Mouse (Mus musculus) gastrocnemius, adult 8-10 months (tissue): ENCODE data around the gene Srsf1. TPM values are rescaled to one million over a fixed set of nuclear protein-coding genes. Genes with fewer than 3 reads are reported as not detected.
A peak's percentile ranks its signal among the peaks of the same experiment; 100 is the strongest.

ENCODE experiments used
- DNase-seq, 2 experiments: peaks; one replicate each; pipeline ENCODE4 v3.0.0; 2022; ENCODE audit warnings: low spot score in 2 of 2
- total RNA-seq, 4 experiments: library from RNA; stranded (reverse); gene quantifications; 2 replicates each; pipeline ENCODE4 v1.2.4; 2022

Srsf1 gene
- total RNA-seq, 4 experiments from 2014 or later: 52.7 to 62.4 (median 59.0) TPM

GRCm38 (mm10) chr11:88070392-88070791 is 23.2 kb downstream of the Srsf1 start:
- DNase-seq: no peak

DNA sequence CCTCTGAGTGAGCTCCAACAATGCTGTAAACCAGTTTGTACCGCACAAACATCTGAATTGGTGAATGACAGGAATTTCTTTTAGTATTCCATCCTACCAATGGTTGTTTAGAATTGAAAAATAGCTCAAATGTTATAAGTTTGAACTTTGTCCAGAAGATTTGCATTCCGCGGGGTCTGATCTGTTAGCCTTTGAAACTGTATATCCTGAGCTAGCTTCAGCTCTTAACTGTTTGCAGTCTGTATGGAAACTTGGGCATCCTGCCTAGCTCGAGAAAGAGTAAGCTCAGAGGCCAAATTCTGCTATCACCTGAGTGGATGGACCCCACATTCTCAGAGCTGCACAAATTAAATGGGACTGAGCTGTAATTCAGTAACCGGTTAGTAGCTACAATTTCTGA is 23.9 kb downstream of the Srsf1 start:
- no peak for DNase-seq

DNA sequence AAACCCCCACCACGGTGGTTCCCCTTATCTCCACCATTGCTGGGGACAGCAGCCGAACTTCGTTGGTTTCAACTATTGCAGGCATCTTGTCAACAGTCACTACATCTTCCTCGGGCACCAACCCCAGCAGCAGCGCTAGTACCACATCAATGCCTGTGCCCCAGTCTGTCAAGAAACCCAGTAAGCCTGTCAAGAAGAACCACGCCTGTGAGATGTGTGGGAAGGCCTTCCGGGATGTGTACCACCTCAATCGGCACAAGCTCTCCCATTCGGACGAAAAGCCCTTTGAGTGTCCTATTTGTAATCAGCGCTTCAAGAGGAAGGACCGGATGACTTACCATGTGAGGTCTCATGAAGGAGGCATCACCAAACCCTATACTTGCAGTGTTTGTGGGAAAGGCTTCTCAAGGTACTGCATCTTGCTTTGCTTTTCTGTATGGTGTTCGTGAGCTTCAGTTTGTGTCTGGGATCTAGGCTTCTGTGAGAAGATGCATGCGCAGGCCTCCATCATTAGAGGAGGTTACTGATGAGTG is 26.2 kb downstream of the Srsf1 start:
- no peak for DNase-seq

DNA sequence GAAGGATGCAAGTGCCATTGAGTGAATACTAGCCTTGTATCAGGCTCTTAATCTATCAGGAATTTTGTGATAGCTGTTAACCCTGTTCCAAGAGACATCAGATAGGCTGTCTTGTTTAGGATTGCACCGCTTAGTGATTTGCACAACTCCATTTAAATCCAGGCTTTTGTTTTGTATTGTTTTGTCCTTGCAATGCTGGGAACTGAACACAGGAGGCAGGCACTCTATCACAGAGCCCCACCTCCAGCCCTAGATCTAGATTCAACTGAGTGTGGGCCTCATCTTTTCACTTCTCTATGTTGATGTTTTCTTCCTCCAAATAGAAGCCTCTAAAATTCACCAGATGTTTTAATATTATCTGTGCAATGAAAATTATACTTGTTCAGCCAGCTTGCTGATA is 28.5 kb downstream of the Srsf1 start:
- no peak for DNase-seq

DNA sequence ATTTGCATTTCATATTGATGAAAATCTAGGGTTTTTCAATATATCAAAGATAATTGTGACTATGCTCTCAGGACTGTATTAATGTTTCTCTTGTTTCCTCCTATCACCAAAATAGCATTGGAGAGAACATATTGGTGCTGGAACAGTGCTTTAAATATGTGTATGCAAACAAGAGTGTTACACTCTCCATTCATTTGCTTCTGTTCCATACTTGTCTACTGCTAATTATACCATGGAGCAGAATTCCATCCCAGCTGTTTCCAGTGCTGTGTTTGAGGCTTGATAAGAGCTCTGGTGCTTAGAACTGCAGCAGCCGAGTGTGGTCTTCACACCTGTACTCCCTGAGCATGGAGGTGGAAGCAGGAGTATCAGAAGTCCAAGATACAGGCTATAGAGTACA is 29.2 kb downstream of the Srsf1 start:
- no peak for DNase-seq

GRCm38 (mm10) chr11:88083699-88084098 is 36.5 kb downstream of the Srsf1 start:
- DNase-seq: no peak

- peak; percentile 88 to 92 for DNase-seq
These were observed 39.8 kb downstream of the Srsf1 start for GRCm38 (mm10) chr11:88086737-88087627.

DNA sequence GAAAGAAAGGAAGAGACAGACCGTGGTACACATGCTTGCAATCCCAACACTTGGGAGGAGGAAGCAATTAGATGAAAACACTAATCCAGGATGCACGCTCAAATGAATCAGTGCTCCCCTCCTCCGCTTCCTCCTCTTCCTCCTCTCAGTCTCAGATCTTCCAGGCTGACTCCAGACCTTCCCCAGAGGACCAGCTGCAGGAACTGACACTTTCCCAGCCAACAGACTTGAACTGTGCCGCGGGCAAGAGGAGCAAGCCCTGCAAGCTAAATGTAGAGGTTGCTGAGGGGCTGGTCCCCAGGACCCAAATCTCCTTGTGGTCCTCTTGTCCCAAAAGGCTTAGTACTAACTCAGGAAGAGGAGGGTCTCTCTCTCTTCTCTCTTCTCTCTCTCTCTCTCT is 42.0 kb downstream of the Srsf1 start:
- no peak for DNase-seq

DNA sequence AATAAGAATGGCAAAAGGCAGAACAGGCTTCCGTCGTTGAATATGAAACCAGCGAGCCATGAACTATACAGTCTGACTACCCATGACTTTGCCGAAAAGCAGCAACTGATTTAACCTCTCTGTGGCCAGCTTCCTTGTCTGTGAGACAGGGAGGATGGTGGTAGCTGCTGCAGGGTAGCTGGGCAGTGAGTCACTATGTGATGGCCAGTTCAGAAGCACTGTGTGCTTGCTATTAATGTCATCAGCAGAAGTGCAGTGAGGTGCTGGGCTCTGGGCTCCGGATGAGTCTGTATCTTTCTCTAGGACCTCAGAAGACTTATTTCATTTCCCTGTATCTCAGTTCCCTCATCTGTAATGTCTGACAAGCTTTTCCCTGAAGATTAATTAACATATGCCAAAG is 43.1 kb downstream of the Srsf1 start:
- DNase-seq: no peak

DNA sequence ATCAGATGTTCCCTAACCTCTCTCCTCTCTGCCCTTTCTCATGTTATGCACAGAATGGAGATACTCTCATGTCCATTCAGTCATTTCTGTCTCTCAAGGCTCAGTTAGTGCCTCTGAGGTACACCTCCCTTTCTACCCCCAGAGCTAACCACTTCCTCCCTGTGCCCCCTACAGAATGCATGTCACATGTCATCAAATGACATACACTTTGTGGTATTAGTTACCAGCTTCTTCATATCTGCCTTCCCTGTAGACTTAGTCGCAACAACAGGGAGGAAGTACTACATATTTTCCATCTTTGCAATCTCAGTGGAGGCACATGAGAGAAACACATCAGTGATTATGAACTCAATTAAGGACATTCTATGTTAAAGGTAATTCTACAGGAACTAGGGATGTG is 44.8 kb downstream of the Srsf1 start:
- DNase-seq: no peak

- DNase-seq: peak in 1 of 2 experiments; percentile 39
These were observed 50.0 kb downstream of the Srsf1 start for GRCm38 (mm10) chr11:88097173-88097572.

- DNase-seq: no peak
These were observed 51.0 kb downstream of the Srsf1 start, which contains the start of gene Cuedc1 for GRCm38 (mm10) chr11:88098021-88098729. Gene Cuedc1 (plus strand): TSS chr11:88098058.

- DNase-seq: peak; percentile 60 to 77
These were observed 51.8 kb downstream of the Srsf1 start for GRCm38 (mm10) chr11:88098787-88099598.

- peak; percentile 76 to 80 for DNase-seq
These were observed 52.4 kb downstream of the Srsf1 start for GRCm38 (mm10) chr11:88099599-88100023.

DNA sequence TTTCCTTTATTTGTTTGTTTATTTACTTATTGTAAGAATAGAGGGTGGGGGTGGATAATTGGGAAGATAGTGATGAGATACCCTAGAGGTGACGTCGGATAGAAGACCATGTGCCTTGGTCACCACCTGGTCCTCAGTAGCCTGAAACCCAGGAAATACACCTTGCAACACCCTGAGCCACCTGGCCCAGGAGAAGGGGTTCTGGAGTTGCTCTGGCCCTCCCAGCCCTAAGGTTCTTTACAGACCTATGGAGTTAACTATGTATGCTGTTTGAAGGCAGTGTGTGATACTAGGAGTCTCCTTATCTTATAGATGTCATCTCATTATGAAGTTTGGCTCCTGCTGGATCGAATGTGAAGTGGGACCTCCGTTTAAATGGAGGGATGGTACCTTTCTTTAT is 53.0 kb downstream of the Srsf1 start:
- DNase-seq: no peak

Other genes starting within 250 kb of the Srsf1 start
- gene Lpo, start 219.1 kb upstream of the Srsf1 start, total RNA-seq: not detected
- gene Mks1, start 194.2 kb upstream of the Srsf1 start, total RNA-seq: 1 to 10 TPM; 1.3 to 3.0 (median 1.6) TPM
- not detected for gene Epx, start 171.8 kb upstream of the Srsf1 start, total RNA-seq
- gene Olfr462, start 155.1 kb upstream of the Srsf1 start, total RNA-seq: not detected
- gene Olfr463, start 150.0 kb upstream of the Srsf1 start, total RNA-seq: not detected
- gene Olfr464, start 126.4 kb upstream of the Srsf1 start, total RNA-seq: not detected
- 100 to 1,000 TPM; 201 to 320 (median 253) TPM for gene Dynll2, start 59.8 kb upstream of the Srsf1 start, total RNA-seq
- 100 to 1,000 TPM in 1 of 4 experiments, 10 to 100 TPM in 3; 98.6 to 102 (median 98.9) TPM for gene Vezf1, start 20.9 kb downstream of the Srsf1 start, total RNA-seq
- 100 to 1,000 TPM; 108 to 156 (median 116) TPM for gene Cuedc1, start 50.7 kb downstream of the Srsf1 start, total RNA-seq
- 100 to 1,000 TPM; 119 to 149 (median 140) TPM for gene Mrps23, start 157.0 kb downstream of the Srsf1 start, total RNA-seq
- gene Ccdc182, start 246.7 kb downstream of the Srsf1 start, total RNA-seq: not detected